Mouse (Mus musculus): ENCODE measurements around the gene Gstk1. TPM values are rescaled to one million over a fixed set of nuclear protein-coding genes. Genes with fewer than 3 reads are reported as not detected.

The Gstk1 gene
- polyA plus RNA-seq, 1 experiment from 2014 or later = 13.5 TPM

GRCm38 (mm10) chr6:42247981-42248380, 2.2 kb downstream of the Gstk1 start:
- no peaks in the 10 kb centered on the region for H3K36me3 ChIP-seq
- no peaks in the 10 kb centered on the region for H3K9me3 ChIP-seq
- H3K9ac ChIP-seq = no peak overlapping the region
- 0 out of 2 replicates have a peak overlapping the region, but pooled peaks have one; percentile 22 for H3K4me3 ChIP-seq
- 0 out of 2 replicates have a peak, but pooled peaks cover 8% of the 10 kb centered on the region for H3K4me1 ChIP-seq (replicated peaks)
- peak overlapping the region; percentile 28; the same call in 1 of the 2 replicates for H3K4me2 ChIP-seq
- no peak for ATAC-seq (ENCODE audit: low FRiP score)
- WGBS = 63% methylated on average over 1 of the region's 1 CpGs
- H3K27me3 ChIP-seq = peaks cover 12% of the 10 kb centered on the region
- H3K27ac ChIP-seq = no peak overlapping the region

GRCm38 (mm10) chr6:42251791-42252190, 6.1 kb downstream of the Gstk1 start:
- Histone ChIP-seq H3K27ac (no peak overlapping the region), H3K27me3 (peaks cover 2% of the 10 kb centered on the region; the same call in 1 of the 2 replicates), H3K4me1 (replicated peaks) (no peaks in the 10 kb centered on the region), H3K9me3 (no peaks in the 10 kb centered on the region), H3K4me3 (no peak overlapping the region), H3K9ac (no peak overlapping the region), H3K36me3 (no peaks in the 10 kb centered on the region), H3K4me2 (no peak overlapping the region)
- ATAC-seq (ENCODE audit: low FRiP score) = no peak
- 88% methylated on average over 4 of the region's 4 CpGs for WGBS

- ATAC-seq (ENCODE audit: low FRiP score) = no peak
- Histone ChIP-seq H3K36me3 (no peaks in the 10 kb centered on the region), H3K4me1 (replicated peaks) (no peaks in the 10 kb centered on the region), H3K27me3 (no peaks in the 10 kb centered on the region), H3K4me2 (no peak overlapping the region), H3K27ac (no peak overlapping the region), H3K9ac (no peak overlapping the region), H3K9me3 (no peaks in the 10 kb centered on the region), H3K4me3 (no peak overlapping the region)
- 86% methylated on average over 2 of the region's 2 CpGs for WGBS
Measured at GRCm38 (mm10) chr6:42253103-42253502, 7.4 kb downstream of the Gstk1 start.

GRCm38 (mm10) chr6:42257303-42257863, 11.6 kb downstream of the Gstk1 start:
- H3K4me3 ChIP-seq = no peak overlapping the region
- no peak overlapping the region for H3K9ac ChIP-seq
- H3K9me3 ChIP-seq = no peaks in the 10 kb centered on the region
- H3K4me1 ChIP-seq (replicated peaks) = no peaks in the 10 kb centered on the region
- 20% methylated on average over 11 of the region's 11 CpGs for WGBS
- ATAC-seq (ENCODE audit: low FRiP score) = 0 out of 2 replicates have a peak, but pooled peaks have one; percentile 65
- peaks cover 15% of the 10 kb centered on the region for H3K27me3 ChIP-seq
- H3K4me2 ChIP-seq = no peak overlapping the region
- H3K36me3 ChIP-seq = no peaks in the 10 kb centered on the region
- no peak overlapping the region for H3K27ac ChIP-seq

GRCm38 (mm10) chr6:42260430-42260829, 14.7 kb downstream of the Gstk1 start:
- WGBS = 81% methylated on average over 6 of the region's 6 CpGs
- no peak overlapping the region for H3K4me2 ChIP-seq
- H3K4me3 ChIP-seq = no peak overlapping the region
- H3K36me3 ChIP-seq = no peaks in the 10 kb centered on the region
- H3K9ac ChIP-seq = no peak overlapping the region
- no peaks in the 10 kb centered on the region for H3K4me1 ChIP-seq (replicated peaks)
- no peaks in the 10 kb centered on the region for H3K9me3 ChIP-seq
- no peak for ATAC-seq (ENCODE audit: low FRiP score)
- peaks cover 16% of the 10 kb centered on the region for H3K27me3 ChIP-seq
- no peak overlapping the region for H3K27ac ChIP-seq

- Histone ChIP-seq H3K4me3 (no peak within 1 kb of the TSS), H3K9ac (no peak within 1 kb of the TSS), H3K4me2 (no peak within 1 kb of the TSS), H3K27me3 (peaks cover 16% of the 10 kb centered on the region), H3K4me1 (replicated peaks) (peaks cover 7% of the 10 kb centered on the region), H3K36me3 (no peaks in the 10 kb centered on the region), H3K27ac (no peak within 1 kb of the TSS), H3K9me3 (no peaks in the 10 kb centered on the region)
- 26% methylated on average over 20 of the region's 20 CpGs for WGBS
- ATAC-seq (ENCODE audit: low FRiP score) = no peak
Measured at GRCm38 (mm10) chr6:42261524-42262170, 15.9 kb downstream of the Gstk1 start, which contains the start of gene Tmem139. TSS of gene Tmem139 (plus strand) at chr6:42261970.

- Histone ChIP-seq H3K36me3 (peaks cover 25% of the 10 kb centered on the region), H3K4me1 (replicated peaks) (peaks cover 16% of the 10 kb centered on the region), H3K9me3 (no peaks in the 10 kb centered on the region), H3K27me3 (peaks cover 16% of the 10 kb centered on the region), H3K9ac (peak within 1 kb of the TSS; percentile 94), H3K4me2 (peak within 1 kb of the TSS; percentile 92), H3K27ac (peak within 1 kb of the TSS; percentile 92), H3K4me3 (peak within 1 kb of the TSS; percentile 66)
- WGBS = 1% methylated on average over 50 of the region's 51 CpGs
- peak; percentile 100 for ATAC-seq (ENCODE audit: low FRiP score)
Measured at GRCm38 (mm10) chr6:42264626-42265312, 19.0 kb downstream of the Gstk1 start, which contains the start of gene Casp2. TSS of gene Casp2 (plus strand) at chr6:42264985.

GRCm38 (mm10) chr6:42265391-42266330, 19.9 kb downstream of the Gstk1 start:
- no peak for ATAC-seq (ENCODE audit: low FRiP score)
- WGBS = under 1% methylated on average over 21 of the region's 21 CpGs
- H3K27me3 ChIP-seq = peaks cover 16% of the 10 kb centered on the region
- H3K4me1 ChIP-seq (replicated peaks) = peaks cover 19% of the 10 kb centered on the region
- H3K27ac ChIP-seq = peak overlapping the region; percentile 92
- peak overlapping the region; percentile 66 for H3K4me3 ChIP-seq
- no peaks in the 10 kb centered on the region for H3K9me3 ChIP-seq
- peak overlapping the region; percentile 92 for H3K4me2 ChIP-seq
- H3K9ac ChIP-seq = peak overlapping the region; percentile 94
- H3K36me3 ChIP-seq = peaks cover 32% of the 10 kb centered on the region

- Histone ChIP-seq H3K9me3 (no peaks in the 10 kb centered on the region), H3K4me1 (replicated peaks) (peaks cover 18% of the 10 kb centered on the region), H3K27ac (no peak overlapping the region), H3K36me3 (peaks cover 71% of the 10 kb centered on the region), H3K9ac (no peak overlapping the region), H3K4me3 (no peak overlapping the region), H3K27me3 (no peaks in the 10 kb centered on the region), H3K4me2 (no peak overlapping the region)
- no peak for ATAC-seq (ENCODE audit: low FRiP score)
Measured at GRCm38 (mm10) chr6:42270817-42271216, 25.1 kb downstream of the Gstk1 start.

GRCm38 (mm10) chr6:42276151-42276550, 30.4 kb downstream of the Gstk1 start:
- H3K36me3 ChIP-seq = peaks cover 87% of the 10 kb centered on the region
- no peak overlapping the region for H3K27ac ChIP-seq
- H3K9ac ChIP-seq = no peak overlapping the region
- no peak overlapping the region for H3K4me2 ChIP-seq
- ATAC-seq (ENCODE audit: low FRiP score) = no peak
- H3K9me3 ChIP-seq = no peaks in the 10 kb centered on the region
- H3K4me1 ChIP-seq (replicated peaks) = 0 out of 2 replicates have a peak, but pooled peaks cover 4% of the 10 kb centered on the region
- WGBS = 63% methylated on average over 2 of the region's 2 CpGs
- no peak overlapping the region for H3K4me3 ChIP-seq
- H3K27me3 ChIP-seq = no peaks in the 10 kb centered on the region

GRCm38 (mm10) chr6:42282865-42283528, 37.3 kb downstream of the Gstk1 start:
- H3K9ac ChIP-seq = no peak overlapping the region
- H3K36me3 ChIP-seq = peaks cover 83% of the 10 kb centered on the region
- no peak overlapping the region for H3K4me3 ChIP-seq
- ATAC-seq (ENCODE audit: low FRiP score) = no peak
- no peaks in the 10 kb centered on the region for H3K27me3 ChIP-seq
- H3K9me3 ChIP-seq = no peaks in the 10 kb centered on the region
- WGBS = 87% methylated on average over 5 of the region's 5 CpGs
- no peak overlapping the region for H3K27ac ChIP-seq
- H3K4me1 ChIP-seq (replicated peaks) = no peaks in the 10 kb centered on the region
- no peak overlapping the region for H3K4me2 ChIP-seq

All from hindbrain, embryonic 13.5 days (tissue).